Mouse (Mus musculus) T-cell, adult 2 months (primary cell): ENCODE measurements around the gene Nectin1.
A peak's percentile ranks its signal among the peaks of the same experiment; 100 is the strongest.

Experiments used
- DNase-seq: peaks from one replicate; pipeline ENCODE4 v3.0.0; 2022; ENCODE audit warnings: low spot score

Gene Nectin1

DNA sequence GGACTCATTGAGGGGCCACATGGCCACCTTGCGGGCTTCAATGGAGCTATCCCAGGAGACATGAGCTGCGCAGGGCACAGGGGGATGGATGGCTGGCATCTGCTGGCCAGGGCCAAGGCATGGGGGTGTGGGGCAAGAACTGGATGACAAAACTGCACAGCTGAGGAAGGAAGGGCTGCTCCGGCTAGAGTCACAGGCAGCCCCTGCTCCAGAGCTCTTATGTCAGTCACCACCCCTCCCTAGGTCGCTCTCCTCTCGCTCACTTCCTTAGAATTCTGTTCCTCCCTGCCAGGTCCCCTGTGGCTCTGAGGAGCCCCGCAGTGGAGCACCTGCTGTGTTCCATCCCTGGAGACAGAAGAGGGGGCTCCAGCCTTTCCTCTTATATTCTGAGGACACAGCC is 63.8 kb downstream of the Nectin1 start:
- no peak for DNase-seq

DNA sequence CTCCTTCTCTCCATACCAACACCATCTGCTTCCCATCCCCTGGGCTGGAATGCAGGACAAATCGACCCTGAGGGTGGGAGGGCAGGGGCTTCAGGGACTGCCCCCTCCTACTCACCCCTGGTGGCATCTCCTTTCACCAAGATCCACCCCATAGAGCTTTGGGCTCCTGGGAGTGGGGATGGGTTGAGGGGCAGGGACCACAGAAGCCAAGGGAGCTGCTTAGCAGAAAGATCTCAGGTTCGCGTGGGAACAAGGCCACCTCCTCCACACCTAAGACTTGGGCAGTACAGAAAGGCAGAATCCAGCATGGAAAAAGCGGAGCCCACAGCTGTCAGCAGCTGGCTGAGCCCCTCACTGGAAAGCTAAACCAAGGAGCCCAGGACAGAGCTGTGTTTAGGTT is 64.3 kb downstream of the Nectin1 start:
- no peak for DNase-seq

DNA sequence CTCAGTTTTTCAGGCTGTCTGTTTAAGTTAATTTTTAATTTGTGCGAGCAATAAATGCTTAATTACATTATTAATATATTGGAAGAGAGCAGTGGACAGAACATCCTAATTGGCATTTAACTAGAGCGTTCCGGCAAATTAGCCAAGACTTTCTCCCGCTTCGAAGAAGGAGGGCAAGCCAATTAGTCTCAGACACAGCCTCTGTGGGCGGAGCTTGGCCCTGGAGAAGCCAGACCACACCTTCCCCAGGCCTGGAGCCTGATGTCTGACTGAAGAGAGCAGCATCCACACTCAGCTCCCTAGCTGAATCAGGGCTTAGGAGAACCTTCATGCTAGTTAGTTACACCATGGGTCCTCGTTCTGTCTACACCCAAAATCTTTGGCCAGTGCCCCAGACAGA is 64.8 kb downstream of the Nectin1 start:
- no peak for DNase-seq

DNA sequence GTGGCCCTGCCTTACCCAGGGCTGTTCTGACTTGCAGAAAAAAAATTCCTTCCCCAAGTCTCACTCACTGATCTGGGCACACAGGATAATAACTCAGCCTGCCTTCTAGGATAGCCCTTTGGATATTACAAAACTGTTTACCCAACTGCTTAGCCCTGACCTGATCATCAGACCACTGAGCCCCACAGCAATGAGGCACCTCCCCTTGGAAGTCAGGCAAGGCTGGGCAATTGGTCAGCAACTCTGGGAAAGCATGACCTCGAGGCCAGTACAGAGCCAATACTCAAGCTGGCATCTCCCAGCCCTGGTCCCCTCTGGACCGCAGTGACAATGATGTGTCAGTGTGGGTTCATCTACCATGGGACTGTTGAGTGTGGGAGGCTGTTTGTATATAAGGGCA is 69.4 kb downstream of the Nectin1 start:
- DNase-seq, result no peak

DNA sequence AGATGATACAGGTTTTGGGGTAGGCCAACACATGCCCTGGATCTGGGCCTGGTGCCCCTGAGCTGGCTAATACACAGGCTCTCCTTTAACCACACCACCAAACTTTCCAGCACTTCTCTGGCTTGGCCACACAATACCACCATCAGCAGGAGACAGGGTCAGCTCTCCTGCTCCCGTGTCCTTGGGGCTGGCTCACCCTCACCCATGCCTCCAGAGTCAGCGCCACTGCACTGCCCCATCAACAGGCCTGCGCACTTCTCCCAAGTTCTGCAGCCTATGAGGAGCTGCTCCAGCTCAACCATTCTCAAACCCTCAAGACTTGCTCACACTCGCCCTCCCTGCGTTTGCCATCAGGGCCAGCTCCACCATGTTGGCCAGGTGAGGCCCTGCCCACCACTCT is 78.4 kb downstream of the Nectin1 start:
- no peak for DNase-seq

DNA sequence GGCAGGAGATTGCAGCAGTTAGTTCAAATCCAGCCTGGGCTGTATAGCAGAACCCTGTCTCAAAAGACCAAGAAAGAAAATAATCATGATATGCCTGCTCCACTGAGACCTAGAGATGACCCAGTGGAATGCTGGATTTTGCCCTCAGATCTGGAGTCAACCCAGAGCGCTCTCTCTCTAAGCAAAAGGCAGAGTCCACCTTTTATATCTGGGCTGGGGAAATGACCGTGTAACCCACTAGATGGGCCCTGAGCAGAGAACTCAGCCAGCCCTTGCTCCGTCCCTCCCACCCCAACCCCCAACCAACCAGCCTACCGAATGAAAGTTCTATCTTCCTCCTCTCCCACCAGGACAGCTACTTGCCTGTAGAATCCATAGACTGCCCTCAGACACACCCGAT is 81.4 kb downstream of the Nectin1 start:
- no peak for DNase-seq

DNA sequence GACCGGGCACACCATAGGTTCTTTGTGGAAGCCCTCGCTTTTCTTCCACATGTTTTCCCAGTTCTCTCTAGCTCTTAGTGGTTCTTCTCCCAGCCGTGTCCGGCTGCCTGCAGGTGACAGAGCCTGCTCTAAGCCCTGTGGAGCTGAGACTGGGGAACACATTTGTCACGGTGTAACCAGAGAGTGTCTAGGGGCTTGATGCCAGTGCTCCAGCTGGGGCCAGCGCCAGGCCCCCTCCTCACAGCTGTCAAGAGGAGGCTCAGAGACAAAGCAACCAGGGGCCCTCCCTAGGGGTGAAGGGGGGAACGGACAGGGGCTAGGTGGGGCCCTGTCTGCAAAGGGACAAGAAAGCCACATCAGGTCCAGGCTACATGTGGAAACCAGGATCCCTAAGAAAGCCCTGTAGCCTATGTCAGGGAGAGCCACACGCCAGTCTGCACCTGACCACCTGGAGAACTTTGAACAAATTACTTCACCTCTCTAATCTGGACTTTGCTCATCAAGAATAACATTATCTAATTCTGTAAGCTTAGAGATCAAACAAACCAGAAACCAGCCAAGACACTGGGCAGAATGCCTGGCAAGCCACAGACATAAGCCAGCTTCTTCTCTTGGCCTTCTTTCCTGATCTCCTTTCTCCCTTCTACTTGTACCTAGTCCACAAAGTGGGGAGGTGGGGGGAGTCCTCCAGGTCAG is 82.9 kb downstream of the Nectin1 start:
- DNase-seq, result no peak

DNA sequence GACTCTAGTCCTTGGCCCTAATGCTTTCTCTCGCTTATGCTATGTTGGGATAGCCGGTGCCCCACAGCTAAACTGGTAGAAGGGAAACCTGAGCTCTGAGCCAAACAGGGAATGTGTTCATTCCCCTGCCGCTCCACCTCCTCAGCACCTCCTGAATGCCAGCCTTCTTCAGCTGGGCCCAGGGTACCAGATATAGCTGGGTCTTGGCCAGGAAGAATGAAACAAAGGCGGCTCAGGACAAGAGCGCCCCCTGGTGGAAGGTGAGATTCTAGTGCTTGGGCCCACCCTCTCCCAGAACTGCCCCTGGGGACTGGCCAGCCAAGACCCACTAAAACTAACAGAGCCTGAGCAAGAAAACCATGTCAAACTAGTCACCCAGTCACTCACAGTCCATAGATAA is 83.8 kb downstream of the Nectin1 start:
- DNase-seq, result peak; percentile 15

DNA sequence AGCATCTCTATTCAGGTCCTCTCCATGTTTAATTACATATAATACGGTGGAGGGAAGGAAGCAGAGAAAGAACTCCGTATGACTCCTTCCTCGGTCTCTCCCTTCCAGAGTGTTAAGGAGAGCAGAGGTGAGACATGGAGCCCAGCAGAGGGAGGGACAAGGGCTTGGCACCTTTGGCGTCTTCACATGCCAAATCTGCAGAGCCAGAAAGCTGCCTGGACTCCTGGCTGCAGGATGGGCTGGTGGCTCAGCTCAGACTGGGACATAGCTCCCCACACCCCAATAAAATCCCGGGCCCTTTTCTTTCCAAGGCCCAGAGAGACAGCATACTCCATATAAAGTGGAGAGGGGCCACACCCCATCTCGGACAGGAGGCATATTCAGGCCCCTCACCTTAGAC is 85.2 kb downstream of the Nectin1 start:
- no peak for DNase-seq

DNA sequence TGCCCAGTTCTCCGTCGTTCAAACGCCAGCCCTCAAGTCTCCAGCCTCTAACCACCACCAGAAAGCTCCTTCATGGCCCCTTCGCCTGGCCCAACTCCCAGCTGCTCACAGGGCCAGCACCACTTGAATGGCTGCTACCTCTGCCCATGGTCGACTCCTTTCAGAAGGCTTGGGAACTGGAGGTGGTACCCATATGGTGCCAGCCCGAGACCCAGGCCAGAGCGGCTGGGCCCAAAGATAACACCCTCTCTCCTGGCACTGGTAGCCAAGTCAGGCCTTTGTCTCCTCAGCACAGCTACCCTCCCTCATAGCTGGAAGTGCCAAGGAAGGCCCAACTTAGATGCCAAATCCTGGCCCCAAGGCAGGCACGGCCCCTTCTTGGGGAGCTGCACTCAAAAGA is 89.4 kb downstream of the Nectin1 start:
- DNase-seq, result no peak

DNA sequence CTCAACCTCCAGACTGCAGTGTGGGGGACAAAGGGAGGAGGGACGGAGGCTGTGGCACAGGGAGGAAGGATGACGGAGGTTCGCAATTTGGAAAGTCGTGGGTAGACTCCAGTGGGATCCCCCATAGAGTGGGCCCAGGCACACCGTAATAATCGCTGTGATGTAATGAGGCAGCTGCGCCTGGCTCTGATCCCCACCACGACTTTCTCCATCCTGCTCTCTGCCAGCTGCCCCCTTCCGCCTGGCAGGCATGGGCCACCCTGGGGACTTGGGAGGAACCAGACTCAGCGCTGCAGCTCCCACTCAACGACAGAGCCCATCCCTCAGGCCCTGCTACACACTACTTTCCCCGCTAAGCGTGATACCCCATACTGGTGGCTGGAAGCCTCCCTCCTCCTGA is 90.5 kb downstream of the Nectin1 start:
- DNase-seq, result no peak

DNA sequence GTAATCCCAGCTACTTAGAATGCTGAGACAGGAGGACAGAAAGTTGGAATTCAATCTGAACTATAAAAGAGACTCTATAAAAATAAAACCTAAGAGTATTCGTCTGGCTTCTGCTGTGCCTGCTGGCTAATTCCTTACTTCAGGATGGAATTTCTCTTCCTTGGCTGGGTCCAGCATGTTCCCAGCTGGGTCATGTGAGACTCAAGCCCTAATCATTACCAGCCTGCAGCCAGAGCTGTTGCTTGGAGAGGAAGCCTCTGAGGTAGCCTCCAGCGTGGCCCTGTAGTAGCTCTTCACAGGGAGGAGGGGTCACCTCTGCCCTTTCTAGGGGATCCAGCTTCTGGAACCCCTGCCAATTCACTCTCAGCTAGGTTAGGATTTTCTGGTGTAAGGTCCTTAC is 94.8 kb downstream of the Nectin1 start:
- DNase-seq, result no peak

DNA sequence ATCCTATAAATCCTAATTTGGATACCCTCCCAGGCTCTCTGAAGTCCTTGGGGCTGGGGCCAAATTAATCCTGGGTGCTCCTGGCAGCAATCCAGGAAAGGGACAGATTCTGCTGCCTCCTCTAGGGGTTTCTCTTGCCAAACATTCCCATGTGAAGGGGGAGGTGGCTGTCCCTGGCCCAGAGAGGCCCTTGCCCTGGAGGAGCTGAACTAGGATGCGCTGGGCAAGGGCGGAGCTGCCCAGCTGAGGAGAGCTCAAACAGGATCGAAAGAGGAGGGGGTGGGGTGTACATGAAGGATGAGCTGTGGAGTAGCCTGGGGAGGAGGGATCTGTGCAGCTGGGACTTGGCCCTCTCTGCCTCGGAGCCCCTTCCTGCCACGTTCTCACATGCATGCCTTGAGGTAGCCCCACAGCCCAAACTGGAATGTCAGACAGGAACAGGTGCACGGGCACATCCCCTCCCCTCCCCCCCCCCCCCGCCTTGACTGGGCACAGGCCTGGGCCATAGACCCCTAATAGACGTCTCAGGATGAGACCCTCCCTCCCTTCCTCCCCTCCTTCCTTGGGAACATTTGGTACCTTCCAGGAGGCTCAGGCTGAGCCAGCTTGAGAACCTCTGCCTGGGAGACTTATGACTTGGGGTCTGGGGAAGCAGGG is 99.3 kb downstream of the Nectin1 start:
- DNase-seq, result no peak

DNA sequence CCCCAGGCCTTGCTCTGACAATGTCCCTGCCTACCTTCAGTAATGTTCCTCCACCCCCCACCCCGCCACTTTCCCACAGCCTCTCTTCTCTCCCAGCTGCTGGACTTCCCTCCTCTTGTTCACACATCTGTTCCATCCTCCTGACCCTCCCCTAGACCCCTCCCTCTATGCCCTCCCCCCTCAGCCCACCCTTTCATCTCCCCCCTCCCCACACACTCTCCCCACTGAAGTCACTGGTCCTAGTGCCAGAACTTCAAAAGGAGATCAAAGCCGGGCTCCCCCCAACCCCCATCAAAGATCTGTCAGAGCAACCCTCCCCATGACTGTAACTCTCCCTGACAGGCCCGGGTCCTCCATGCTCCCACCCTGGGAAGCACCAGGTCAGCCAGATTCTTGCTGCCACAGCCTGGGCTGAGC is 99.9 kb downstream of the Nectin1 start:
- no peak for DNase-seq

DNA sequence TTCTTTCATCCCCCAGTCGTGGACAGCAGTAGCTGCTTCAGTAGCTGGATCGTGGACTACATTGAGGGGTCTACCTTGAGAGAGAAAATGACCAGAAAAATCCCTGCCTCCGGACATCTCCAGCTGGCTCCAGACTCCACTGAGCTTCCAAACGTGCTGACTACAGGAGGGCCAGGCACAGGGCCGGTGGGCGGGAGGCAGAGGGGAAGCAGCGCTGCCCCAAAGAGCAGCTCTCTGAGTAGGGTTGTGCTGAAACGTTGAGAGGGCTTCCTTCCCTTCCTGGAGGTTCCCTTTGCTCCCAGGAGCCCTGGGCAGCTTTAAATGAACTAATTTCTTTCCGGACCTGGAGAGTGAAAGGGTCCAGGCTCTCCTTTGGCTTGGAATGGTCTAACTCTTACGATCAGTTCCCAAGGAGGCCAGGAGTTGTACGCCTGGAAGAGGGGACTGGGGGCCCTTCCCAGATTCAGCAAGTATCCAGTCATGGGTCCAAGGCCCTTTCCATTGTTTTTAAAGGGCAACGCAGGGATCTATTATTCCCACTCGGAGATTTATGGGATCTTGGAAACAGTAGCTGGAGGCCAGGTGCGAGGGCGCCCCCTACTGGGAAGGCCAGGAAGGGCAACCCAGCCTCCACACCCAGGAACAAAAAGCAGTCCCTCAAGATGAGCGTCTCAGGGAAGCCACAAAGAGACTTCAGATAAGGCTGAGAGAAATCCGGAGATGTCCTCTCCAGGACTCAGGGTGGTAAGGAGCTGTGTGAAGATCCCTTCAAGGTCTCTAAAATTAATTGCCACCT is 102.1 kb downstream of the Nectin1 start:
- DNase-seq, result no peak

DNA sequence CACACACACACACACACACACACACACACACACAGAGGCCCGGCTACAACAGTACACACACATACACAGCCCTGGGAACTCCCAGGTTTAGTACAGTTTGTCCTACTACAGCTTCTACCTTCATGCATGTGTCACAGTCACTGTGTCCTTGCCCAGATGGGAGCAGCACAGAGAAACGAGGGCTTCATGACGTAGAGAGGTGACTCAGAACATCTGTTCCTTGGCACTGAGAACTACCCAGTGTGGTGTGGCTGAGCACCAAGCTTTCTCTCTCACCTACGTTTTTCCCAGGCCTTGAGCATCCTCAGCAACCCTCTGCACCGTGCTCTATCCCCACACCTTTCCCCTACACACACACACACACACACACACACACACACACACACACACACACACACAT is 104.1 kb downstream of the Nectin1 start:
- no peak for DNase-seq

DNA sequence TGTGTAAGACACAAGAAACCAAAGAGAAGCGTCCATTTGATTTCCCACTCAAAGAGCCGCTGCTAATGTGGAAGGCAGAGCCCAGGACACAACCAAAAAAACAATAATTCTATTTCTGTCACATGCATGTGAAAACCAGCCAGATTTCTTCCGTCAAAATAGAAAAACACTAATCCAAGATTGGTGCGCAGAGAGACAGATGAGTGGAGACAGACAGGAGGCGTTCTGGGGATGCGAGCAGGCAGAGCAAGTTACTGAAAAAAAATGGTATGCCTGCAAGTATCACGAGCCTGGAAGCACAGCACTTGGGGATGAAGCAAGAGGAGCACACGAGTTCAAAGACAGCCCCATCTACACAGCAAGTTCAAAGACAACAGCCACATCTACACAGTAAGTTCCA is 106.5 kb downstream of the Nectin1 start:
- no peak for DNase-seq

DNA sequence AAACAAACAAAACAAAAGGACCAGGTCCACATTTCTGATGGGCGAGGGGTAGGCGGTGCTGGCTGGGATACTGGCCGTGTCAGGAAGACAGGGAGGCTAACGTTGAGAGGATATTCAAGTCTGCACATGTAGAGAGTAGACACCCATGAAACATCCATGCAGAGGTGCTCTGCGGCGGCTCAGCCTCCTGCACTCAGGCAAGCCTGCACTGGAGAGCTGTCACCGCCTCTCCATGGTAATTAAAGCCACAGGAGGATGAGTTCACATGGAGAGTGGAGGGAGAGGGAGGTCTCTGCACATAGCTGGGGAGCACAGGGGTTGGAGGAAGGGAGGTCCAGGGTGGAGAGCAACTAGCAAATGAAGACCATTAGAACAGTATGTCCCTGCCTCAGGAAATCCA is 107.4 kb downstream of the Nectin1 start:
- no peak for DNase-seq

DNA sequence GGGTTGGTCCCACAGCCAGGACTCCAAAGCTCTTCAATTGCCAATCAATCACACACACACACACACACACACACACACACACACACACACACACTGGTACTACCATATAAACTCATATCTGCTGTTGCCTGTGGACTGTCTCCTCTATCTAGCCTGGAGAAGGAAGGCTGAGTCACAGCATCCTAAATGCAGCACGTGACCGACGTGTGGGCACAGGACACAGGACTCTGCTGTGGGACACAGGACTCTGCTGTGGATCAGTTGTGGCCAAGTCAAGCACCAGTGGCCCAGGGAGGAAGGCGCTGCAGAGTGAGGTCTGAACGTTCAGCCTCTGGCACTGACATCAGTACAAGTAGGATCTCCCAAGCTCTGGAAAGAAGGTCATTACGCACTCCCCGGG is 112.1 kb downstream of the Nectin1 start:
- no peak for DNase-seq
